Mouse (Mus musculus) G1E (cell line): ENCODE results near the gene Dgkd.

Experiments used
- CTCF ChIP-seq: IDR thresholded peaks from 2 replicates; pipeline ENCODE4 v1.5.1; 2012; ENCODE audit warnings: low read depth, low read length, inconsistent platforms, mixed read lengths
- GATA2 ChIP-seq: IDR thresholded peaks from 2 replicates; pipeline ENCODE4 v1.6.1; 2012; ENCODE audit warnings: low read depth, low read length, inconsistent platforms, borderline replicate concordance
- POLR2AphosphoS5 ChIP-seq: IDR thresholded peaks from 2 replicates; pipeline ENCODE4 v1.6.1; 2012; ENCODE audit warnings: low read depth, low read length, inconsistent platforms; ENCODE audit not compliant: insufficient replicate concordance
- TAL1 ChIP-seq: conservative IDR thresholded peaks from 2 replicates; pipeline ENCODE4 v1.6.1; 2012; ENCODE audit warnings: low read depth, low read length, inconsistent platforms, mixed read lengths

DNA sequence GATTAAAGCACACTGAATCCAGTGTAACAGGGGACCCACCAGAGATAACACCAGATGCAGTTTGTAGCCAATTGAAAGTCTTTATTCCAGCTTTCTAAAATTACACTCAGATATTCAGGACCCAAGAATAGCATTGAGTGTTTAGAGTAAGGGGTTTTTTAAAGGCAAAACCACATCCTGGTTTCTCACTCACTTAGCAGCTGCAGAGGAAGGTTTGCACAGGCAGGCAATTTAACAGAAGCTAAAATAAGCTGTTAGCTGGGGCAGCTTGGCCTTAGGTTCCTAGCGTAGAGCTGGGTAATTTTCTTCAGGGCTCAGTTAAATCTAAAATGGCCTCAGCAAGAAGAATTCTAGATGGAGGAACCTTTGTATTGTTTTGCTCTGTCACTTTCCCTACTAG, 13.6 kb downstream of the Dgkd start:
- TF ChIP-seq CTCF = no peak
- TF ChIP-seq POLR2AphosphoS5 = no peak
- TF ChIP-seq GATA2 = no peak
- TF ChIP-seq TAL1 = no peak
